Mouse (Mus musculus): ENCODE measurements around the gene Ap2m1. TPM values are rescaled to one million over a fixed set of nuclear protein-coding genes. Genes with fewer than 3 reads are reported as not detected.

Ap2m1 gene
- polyA plus RNA-seq, 2 experiments from 2014 or later = 452 to 618 TPM

Other genes starting within 250 kb of the Ap2m1 start
- gene Parl, start 233.1 kb upstream of the Ap2m1 start, polyA plus RNA-seq (2017; shearing (Covaris generic)) = 10 to 100 TPM; 70.7 to 80.0 TPM
- not detected for gene Cyp2ab1, start 210.1 kb upstream of the Ap2m1 start, polyA plus RNA-seq (2017; shearing (Covaris generic))
- gene Abcc5, start 109.1 kb upstream of the Ap2m1 start, polyA plus RNA-seq (2017; shearing (Covaris generic)) = 10 to 100 TPM; 36.6 to 41.9 TPM
- gene Eif2b5, start 36.7 kb upstream of the Ap2m1 start, polyA plus RNA-seq (2017; shearing (Covaris generic)) = 10 to 100 TPM; 12.0 to 16.3 TPM
- 10 to 100 TPM; 14.7 to 17.8 TPM for gene Dvl3, start 18.5 kb upstream of the Ap2m1 start, polyA plus RNA-seq (2017; shearing (Covaris generic))
- 10 to 100 TPM; 74.2 to 95.0 TPM for gene Abcf3, start 13.1 kb downstream of the Ap2m1 start, polyA plus RNA-seq (2017; shearing (Covaris generic))
- gene Vwa5b2, start 54.0 kb downstream of the Ap2m1 start, polyA plus RNA-seq (2017; shearing (Covaris generic)) = under 1 TPM in 1 of 2 experiments, not detected in 1; 0.16 TPM
- gene Eef1akmt4, start 76.1 kb downstream of the Ap2m1 start, polyA plus RNA-seq (2017; shearing (Covaris generic)) = 10 to 100 TPM; 18.8 to 21.6 TPM
- not detected for gene Gm49333, start 76.1 kb downstream of the Ap2m1 start, polyA plus RNA-seq (2017; shearing (Covaris generic))
- 10 to 100 TPM; 31.9 to 41.6 TPM for gene Alg3, start 76.3 kb downstream of the Ap2m1 start, polyA plus RNA-seq (2017; shearing (Covaris generic))
- gene Camk2n2, start 85.8 kb downstream of the Ap2m1 start, polyA plus RNA-seq (2017; shearing (Covaris generic)) = not detected
- gene Ece2, start 94.3 kb downstream of the Ap2m1 start, polyA plus RNA-seq (2017; shearing (Covaris generic)) = not detected
- 100 to 1,000 TPM; 179 to 222 TPM for gene Psmd2, start 116.2 kb downstream of the Ap2m1 start, polyA plus RNA-seq (2017; shearing (Covaris generic))
- 10 to 100 TPM; 56.0 to 66.6 TPM for gene Eif4g1, start 132.8 kb downstream of the Ap2m1 start, polyA plus RNA-seq (2017; shearing (Covaris generic))
- gene Fam131a, start 157.8 kb downstream of the Ap2m1 start, polyA plus RNA-seq (2017; shearing (Covaris generic)) = under 1 TPM; 0.34 to 0.59 TPM
- 10 to 100 TPM; 59.3 to 62.4 TPM for gene Polr2h, start 182.2 kb downstream of the Ap2m1 start, polyA plus RNA-seq (2017; shearing (Covaris generic))
- 1 to 10 TPM; 1.4 to 1.7 TPM for gene Clcn2, start 182.3 kb downstream of the Ap2m1 start, polyA plus RNA-seq (2017; shearing (Covaris generic))
- gene Chrd, start 197.6 kb downstream of the Ap2m1 start, polyA plus RNA-seq (2017; shearing (Covaris generic)) = not detected
- not detected for gene Thpo, start 199.0 kb downstream of the Ap2m1 start, polyA plus RNA-seq (2017; shearing (Covaris generic))

Data from CD4-positive, CD25-positive, alpha-beta regulatory T cell, adult 4 months (primary cell).